Mouse (Mus musculus): ENCODE measurements around the gene Ephb2.

The Ephb2 gene

DNA sequence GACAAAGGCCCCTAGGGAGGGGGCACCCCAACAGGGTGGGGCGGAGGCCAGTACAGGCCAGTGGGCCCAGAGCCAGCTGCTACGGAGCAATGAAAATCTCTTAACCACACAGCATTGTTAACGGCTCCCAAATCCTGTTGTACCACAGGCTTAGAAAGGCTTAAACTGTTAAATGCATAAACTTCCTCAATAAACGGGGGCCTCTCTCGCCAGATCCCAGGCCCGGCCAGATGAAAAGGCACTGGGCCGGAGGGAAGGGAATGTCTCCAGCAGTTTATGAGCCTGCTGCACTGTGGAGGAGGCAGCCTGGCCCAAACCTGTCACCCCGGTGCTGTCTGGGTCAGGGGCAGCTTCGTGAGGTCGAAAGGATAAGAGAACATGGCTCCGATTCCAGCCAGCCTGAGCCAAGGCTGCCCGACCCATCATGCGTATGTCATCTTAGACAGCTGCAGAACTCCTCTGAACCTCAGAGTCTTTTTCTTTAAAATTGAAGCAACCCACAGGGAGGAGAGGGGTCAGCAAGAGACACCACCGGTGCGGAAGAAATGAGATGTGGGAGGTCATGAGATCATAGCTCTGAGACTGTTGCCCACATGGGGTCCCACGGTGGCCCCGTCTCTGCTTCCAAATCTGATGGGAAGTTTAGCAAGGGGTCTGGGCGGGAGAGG lies 73.9 kb downstream of the Ephb2 start:
- in situ Hi-C loops (cut with MboI, MseI) = no loop called here

DNA sequence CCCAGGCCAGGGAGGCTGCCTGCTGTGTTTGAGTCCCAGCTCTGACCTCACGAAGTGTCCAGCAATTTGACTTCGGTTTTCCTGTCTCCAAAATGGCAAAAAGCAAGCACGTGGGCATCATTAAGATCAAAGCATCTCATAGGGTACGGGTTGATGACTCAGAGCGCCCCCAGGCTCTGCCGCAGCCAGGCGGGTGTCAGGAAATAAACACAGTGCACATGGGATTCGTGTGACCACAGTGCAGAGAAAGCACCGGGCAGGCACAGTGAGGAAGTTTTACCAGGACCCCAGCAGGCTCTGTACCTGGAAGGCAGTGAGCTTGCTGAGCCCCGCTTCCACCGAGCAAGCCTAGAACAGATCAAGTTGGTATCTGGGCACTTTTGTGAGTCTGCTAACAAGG lies 74.9 kb downstream of the Ephb2 start:
- in situ Hi-C loops (cut with MboI, MseI) = no loop called here

DNA sequence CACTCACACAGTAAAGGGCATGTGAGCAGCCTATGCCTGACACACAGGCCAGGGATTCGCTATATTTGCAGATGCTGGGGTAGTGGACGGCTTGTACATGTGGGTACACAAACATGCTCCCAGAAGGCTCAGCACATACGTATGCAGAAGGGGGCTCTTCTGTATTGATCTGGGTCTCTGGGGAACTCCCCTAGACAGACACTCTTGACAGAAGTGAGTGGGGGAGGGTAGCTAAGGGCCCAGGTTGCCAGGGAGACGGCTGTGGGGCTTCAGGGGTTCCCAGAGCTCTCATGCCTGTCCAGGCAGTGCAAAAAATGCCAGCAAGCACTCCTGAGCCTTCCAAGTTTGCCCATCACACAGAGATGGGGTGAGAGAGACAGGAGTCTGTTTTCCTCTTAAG lies 78.7 kb downstream of the Ephb2 start:
- in situ Hi-C loops (cut with MboI, MseI) = no loop called here

DNA sequence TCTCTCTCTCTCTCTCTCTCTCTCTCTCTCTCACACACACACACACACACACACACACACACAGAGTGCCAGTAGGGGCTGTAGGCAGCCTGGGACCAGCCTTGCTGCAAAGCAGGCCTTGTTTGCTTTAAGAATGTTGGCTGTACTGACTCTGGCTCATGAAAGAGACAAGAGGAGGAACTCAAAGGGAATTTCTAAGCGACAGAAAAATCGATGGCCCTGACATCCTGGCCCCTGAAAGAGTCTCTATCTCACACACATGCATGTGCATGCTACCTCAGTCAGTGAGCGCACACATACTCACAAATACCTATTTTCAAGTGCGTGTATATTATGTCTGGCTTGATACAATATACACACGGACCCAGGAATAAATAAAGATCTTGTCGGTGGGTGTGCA lies 79.3 kb downstream of the Ephb2 start:
- in situ Hi-C loops (cut with MboI, MseI) = no loop called here

DNA sequence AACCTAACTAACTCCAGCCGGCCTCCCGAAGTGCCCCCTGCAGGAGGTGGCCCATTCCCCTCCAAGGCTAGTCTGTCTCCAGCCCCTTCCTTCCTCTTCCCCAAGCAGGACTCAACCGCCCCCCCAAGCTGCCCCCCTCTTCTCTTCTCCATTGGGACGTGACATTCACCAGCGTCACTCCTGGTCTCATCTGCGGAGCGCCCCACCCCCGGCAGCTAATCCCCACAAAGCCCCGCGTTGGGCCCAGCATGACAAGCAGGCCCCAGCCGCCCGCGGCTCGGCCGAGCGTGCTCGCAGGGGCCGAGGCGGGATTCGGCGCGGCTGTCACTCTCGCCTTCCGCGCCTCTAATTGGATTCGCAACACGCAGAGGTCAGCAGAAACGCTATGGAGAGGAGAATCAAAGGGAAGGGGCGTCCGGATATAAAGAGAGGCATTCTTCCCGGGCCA lies 80.4 kb downstream of the Ephb2 start:
- in situ Hi-C loops (cut with MboI, MseI) = no loop called here

DNA sequence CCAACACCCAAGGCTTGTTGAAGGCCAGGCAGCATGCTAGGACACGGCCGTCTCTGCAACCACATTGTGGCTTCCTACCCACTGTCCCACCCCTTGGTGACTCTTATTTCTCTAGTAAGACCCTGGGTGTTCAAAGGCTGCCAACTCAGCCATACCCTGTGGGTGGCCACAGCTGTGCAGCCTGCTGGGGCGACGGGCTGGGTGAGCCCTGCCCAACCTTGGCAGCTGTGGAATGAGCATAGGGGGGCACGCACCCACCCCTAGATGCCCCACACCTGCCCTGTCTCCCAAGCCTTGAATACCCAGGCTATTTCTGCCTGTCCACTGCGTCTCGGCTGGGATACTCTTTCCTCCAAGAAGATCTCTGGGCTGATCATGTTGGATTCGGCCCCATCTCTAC lies 81.5 kb downstream of the Ephb2 start:
- in situ Hi-C loops (cut with MboI, MseI) = no loop called here

DNA sequence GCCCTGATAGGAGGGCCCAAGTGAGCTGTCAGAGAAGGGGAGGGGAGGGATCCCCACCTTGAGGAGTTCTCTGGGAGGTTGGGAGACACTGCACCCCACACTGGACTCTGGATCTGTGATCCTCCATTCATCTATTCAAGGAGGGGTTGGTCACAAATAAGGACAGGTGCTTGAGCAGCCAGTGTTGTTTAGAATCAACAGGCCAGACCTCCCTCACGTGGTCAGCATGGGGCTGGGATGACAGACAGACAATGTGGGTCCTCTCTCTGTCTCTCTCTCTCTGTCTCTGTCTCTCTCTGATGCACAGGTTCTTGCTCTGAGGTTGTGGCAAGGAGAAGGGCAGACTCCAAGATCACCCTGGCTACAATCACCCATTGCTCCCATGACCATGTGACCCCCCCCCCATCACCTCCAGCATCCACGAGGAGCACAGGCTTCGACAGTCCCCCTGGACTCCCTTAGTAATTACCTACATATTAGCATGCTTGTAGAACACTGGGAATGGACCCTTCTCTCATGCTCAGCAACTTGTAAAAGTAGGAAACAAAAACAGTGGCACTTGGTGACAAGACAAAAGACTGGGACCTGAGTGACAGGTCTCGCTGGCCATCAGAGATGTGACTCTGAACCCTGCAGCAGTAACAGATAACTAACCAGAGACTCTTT lies 84.3 kb downstream of the Ephb2 start:
- in situ Hi-C loops (cut with MboI, MseI) = no loop called here

DNA sequence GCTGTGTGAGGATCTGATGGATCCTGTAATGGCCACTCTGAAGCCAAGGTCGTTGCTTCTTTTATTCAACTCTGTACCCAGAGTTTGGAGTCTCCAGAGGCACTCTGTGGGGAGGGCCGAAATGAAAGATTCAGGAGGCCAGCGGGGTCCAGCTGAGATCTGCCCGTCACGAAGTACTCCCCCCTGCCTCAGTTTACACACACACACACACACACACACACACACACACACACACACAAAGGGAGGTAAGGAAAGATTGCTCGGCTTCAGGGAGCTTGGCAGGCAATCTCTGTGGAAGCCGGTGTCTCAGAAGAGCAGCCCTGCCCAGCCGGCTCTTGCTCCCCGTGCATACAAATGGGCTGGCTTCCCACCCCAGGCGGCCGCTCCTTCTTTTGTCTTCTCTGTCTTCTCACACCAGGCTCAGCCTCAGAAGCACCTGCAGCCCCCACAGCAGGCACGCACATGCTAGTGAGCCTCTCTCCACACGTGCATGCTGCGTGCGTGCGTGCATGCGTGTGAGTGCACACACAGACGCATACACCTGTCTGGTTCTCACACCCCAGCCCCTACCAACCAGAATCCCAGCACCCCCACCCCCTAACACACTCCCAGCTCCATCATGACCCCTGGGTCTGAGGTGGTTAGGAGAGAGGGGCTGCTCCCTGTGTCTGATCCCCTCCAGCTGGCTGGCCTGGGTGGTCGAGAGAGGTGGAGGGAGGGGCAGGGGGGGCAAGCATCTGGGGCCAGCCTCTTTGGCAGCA lies 85.0 kb downstream of the Ephb2 start:
- in situ Hi-C loops (cut with MboI, MseI) = no loop called here

DNA sequence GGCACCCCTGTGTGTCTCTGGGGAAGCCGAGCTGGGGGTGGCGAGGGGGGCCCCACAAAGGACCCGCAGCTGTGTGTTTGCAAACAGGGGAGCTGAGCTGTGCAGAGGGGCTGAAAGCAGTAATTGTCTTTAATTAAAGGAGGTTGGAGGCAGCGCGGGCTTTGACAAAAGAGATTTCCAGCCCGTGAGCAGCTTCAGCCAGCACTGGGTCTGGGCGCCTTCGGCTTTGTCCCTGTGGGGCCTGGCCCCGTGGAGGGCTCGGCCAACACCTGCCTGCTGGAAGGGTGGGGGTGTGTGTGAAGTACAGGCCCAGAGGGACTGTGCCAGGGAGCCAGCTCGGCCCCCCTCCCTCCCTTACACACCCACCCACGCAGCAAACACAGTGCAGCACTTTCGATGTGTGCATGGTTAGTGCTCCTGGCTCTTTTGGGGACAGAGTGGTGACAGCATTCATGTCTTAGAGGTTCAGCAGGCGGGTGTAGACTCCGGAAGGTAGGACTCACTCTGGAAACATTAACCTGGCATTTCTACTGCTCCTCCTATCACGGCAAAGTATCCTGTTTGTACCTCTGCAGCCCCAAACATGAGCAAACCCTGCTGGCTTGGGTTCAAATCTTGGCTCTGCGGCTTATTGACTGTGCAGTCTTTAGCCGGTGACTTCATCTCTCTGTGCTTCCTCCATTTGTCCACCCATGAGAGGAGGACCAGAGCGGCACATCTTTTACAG lies 85.8 kb downstream of the Ephb2 start:
- in situ Hi-C loops (cut with MboI, MseI) = no loop called here

DNA sequence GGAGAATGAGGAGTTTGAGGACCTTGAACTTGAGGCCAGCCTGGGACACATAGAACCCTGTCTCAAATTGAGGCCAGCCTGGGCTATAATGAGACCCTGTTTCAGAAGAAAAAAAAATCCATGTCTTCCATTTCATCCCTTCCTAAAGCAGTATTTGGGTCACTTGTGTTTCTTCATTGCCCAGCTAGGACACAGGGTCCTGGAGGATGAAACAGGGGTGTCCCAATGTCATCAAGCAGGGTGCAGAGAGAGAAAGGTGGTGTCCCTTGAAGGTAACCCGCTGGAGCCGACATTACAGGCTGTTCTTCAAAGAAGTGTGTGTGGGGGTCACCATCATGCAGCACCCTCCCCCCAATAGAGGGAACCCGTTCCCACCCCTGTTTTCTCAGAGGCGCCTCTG lies 86.4 kb downstream of the Ephb2 start:
- in situ Hi-C loops (cut with MboI, MseI) = no loop called here

DNA sequence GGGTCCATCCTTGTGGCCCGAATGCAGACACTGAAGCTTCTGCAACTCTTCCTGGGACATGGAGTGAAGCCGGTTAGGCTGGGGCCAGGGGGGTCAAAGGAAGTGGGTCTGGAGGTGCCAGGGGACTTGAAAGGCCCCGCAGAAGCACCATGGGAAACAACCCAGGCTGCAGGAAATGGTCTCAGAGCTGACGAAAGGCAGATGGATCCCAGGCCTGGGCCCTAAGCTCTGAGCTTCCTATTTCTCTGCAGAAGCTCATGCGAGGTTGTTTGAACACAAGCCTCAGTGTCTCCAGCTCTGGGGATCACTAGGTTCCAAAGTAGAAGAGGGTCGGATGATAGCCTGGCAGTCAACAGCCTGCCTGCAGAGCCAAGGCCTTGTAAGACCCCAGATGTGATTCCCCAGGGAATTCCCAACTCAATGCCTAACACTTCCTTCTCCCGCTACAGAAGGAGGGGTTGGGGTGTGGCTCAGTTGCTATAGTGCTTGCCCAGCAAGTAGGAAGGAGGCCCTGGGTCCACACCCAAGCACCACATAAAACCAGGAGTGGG lies 86.9 kb downstream of the Ephb2 start:
- in situ Hi-C loops (cut with MboI, MseI) = no loop called here

DNA sequence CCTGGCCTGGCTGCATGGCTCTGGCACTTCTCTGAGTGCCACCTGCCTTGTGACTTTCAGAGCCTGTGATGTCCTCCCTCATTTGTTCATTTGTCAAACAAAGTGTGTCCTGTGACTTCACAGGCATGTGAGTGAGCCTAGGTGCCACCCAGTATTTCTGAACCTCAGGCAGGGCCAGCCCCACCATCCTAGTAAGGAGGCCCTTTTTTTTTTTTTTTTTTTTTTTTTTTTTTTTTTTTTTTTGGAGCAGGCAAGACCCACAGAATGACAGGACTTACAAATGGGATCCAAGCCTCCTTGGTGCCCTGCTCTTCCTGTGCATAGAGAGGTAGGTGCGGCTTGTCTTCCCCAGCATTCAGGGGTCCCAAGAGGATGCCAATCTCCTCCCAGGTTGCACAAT lies 89.3 kb downstream of the Ephb2 start:
- in situ Hi-C loops (cut with MboI, MseI) = no loop called here

DNA sequence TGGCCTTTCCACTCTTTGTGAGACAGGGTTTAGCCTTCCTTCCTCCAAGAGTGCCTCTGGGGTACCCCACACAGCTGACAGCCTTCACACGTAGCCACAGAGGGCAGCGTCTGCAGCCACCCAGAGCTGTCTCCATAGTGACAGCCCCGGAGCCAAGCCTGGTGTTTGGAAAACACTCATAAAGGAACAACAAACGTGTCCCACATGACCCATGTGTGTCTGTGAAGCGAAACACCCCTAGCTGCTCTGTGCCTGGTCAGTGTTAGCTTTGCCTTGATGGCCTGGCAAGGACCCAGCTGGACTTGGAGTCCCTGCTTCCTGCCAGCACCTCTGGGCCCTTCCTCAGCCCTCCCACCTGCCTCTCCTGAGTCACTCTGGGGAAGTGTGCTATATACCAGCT lies 93.1 kb downstream of the Ephb2 start:
- in situ Hi-C loops (cut with MboI, MseI) = no loop called here

DNA sequence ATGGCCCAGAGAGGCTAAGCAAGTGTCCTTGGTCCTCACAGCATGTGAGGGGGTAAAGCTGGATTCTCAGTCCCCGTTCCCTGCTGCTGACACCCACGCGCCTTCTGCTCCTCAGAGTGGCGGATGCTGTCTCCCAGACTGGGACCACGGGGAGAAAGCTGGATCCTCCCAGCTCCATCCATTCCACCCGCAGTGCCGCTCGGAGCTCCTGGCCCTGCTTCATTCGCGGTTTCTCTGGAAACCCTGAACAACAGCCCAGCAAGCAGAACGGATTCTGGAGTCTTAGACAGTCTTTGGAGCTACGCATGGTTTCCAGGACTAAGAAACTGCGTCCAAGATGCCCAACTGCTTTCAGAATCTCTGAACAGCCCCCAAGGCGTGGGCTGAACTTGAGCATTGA lies 93.9 kb downstream of the Ephb2 start:
- in situ Hi-C loops (cut with MboI, MseI) = no loop called here

DNA sequence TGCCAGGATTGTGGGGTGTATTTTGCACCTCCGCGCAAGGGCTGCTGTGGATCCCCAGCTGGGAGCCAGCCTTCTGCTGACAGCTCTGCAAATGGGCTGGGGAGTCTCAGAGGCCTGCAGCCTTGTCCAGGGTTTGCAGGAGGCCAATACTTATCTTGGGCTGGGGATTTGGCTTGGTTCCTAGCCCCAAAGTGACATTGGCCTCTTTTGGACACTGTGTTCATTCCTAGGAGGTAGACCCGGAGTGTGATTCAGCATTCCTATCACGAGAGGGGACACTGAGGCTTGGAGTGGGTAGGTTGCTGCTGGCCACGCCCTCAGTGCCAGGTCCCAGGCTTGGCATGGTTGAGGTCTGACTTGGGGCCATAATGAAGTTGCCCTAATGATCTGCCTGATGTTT lies 94.8 kb downstream of the Ephb2 start:
- in situ Hi-C loops (cut with MboI, MseI) = no loop called here

DNA sequence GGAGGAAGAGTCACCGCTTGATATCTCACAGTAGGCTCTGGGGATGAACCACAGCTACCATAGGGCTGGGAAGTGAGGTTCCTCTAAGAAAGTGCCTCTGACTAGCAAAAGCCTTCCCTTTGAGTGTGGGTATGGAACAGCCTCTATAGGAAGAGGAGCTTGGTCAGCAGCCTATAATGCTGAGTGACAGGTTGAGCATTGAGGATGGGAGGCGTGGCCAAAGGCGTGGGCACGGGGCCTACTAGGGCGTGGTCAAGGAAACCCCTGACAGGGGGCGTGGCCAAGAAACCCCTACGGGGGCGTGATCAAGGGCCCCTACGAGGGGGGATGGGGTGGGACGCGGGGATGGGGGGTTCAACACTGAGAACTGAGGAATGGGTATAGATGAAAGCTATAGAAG lies 96.6 kb downstream of the Ephb2 start:
- in situ Hi-C loops (cut with MboI, MseI) = loop anchor here (10.0 kb wide), 1 partner anchor 1114 kb away; no protein-coding TSS in a partner anchor

DNA sequence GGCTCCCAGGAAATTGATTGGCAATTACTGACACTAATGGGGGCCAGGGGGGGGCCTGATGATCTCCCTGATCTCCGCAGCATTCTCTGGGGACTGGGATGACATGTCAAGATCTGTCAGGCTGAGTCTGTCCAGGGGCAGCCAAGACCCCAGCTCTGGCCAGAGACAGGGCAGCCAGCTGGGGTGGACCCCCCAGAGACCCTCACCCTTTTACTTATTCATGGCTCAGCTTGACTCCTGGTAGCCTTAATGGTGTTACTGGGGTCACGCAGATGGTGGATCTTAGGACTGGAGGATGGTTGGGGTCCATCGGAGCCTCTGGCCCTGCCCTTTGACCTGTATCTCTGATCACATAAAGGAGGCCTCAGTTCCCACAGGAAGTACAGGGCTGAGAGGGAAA lies 97.5 kb downstream of the Ephb2 start:
- in situ Hi-C loops (cut with MboI, MseI) = loop anchor here (10.0 kb wide), 1 partner anchor 1113 kb away; no protein-coding TSS in a partner anchor

DNA sequence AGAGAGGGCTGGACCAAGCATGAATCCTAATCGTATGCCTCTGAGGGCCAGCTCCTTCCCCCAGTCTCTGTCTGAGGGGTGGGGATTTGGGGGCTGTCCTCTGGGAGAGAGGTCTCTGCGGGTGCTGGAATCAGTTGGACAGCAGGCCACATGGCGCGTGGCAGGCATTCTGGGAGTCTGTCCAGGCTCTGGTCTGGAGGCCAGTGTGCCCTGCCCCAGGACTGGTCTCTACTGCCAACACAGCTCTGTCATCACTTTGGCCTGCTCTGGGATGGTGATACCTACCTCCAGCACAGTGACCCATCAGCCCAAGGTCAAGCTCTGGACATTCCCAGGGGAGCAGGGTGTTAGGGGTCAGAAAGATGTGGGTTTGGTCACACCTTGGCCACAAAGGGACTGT lies 99.9 kb downstream of the Ephb2 start:
- in situ Hi-C loops (cut with MboI, MseI) = loop anchor here (10.0 kb wide), 1 partner anchor 1111 kb away; no protein-coding TSS in a partner anchor

DNA sequence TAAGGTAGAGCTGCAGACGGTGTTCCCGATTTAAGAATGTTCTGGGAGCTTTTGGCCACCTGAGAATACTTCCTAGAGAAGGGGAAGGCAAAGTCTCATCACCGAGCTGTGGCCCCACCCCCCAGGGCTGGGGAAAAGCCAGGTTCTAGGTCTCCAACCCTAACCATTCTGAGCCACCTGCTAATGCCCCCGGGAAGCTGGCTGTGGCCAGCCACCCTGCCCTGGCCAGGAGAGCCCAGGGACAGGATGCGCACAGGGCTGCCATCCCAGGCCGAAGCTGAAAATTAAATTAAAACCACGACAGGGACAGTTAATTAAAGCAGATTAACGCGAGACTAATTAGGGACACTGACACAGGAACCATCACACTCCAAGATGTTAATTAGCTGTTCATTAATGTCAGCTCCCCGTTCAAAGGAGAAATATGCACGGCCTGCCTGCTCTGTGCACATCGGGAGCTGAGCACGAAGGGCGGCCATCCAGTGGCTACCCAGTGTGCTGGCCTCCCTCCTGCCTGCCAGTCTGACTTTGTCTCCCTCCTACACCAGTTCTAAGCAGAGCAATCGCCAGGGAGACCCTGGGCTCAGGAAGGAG lies 101.5 kb downstream of the Ephb2 start:
- in situ Hi-C loops (cut with MboI, MseI) = loop anchor here (10.0 kb wide), 1 partner anchor 1110 kb away; no protein-coding TSS in a partner anchor

DNA sequence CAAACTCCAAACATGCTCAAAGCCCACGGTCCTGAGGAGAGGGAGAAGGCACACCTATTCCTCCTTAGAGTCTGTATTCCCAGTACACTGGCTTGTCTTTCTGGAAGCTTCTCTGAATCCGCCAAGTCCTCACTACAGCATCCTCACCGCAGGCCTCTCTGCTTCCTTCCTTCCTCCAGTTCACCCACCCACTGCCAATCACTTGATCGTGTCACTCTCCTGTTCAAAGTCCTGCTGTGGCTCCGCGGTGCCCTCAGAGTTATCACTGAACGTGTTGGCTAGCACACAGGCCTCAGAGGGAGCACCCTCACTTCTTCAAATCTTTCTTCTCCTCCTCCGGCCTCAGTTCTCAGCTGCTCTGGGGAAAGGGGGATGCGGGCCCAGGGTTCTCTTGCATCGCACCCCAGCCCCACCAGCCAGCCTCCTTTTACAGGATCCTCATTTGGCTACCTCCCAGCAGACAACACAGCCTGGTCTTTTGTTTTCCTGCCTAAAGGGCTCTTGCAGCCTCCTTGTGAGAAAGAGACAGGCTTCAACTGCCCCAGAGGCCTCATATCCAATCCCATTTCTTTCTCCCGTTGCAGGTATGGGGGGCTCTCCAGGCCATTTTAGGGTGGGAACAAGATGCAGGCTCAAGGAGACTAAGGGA lies 102.4 kb downstream of the Ephb2 start:
- in situ Hi-C loops (cut with MboI, MseI) = loop anchor here (10.0 kb wide), 1 partner anchor 1109 kb away; no protein-coding TSS in a partner anchor

Measured in T-helper 1 cell (primary cell).